Mouse (Mus musculus) lung, embryonic 14.5 days (tissue): ENCODE measurements around the gene Odc1. TPM values are rescaled to one million over a fixed set of nuclear protein-coding genes. Genes with fewer than 3 reads are reported as not detected.

Experiments
- ATAC-seq: fragments of 200-750 bp; cut with Nextera tagmentation; 2 replicates; pipeline ENCODE4 v1.8.0; 2017; ENCODE audit warnings: mild to moderate bottlenecking, moderate TSS enrichment, moderate library complexity; ENCODE audit not compliant: insufficient read depth
- DNase-seq: peaks from one replicate; pipeline ENCODE4 v3.0.0-alpha.2; 2015
- H3K27ac ChIP-seq: fragments of 300-500 bp; sonication (generic); 2 replicates; pipeline ENCODE4 v1.5.1; 2014; ENCODE audit warnings: low read depth, mild to moderate bottlenecking, moderate library complexity
- H3K27me3 ChIP-seq: fragments of 300-500 bp; sonication (generic); 2 replicates; pipeline ENCODE4 v1.6.1; 2014; ENCODE audit warnings: low read length, control low read depth; ENCODE audit not compliant: insufficient read depth
- H3K36me3 ChIP-seq: fragments of 300-500 bp; sonication (generic); 2 replicates; pipeline ENCODE4 v1.6.1; 2014; ENCODE audit warnings: control low read depth; ENCODE audit not compliant: insufficient read depth
- H3K4me1 ChIP-seq: fragments of 300-500 bp; sonication (generic); 2 replicates; pipeline ENCODE4 v1.6.1; 2014; ENCODE audit warnings: antibody characterized with exemption, control low read depth; ENCODE audit not compliant: insufficient read depth
- H3K4me2 ChIP-seq: fragments of 300-500 bp; sonication (generic); 2 replicates; pipeline ENCODE4 v1.6.1; 2014; ENCODE audit warnings: mild to moderate bottlenecking
- H3K4me3 ChIP-seq: fragments of 300-500 bp; sonication (generic); 2 replicates; pipeline ENCODE4 v1.5.1; 2014; ENCODE audit warnings: low read depth, low read length
- H3K9ac ChIP-seq: fragments of 300-500 bp; sonication (generic); 2 replicates; pipeline ENCODE4 v1.6.1; 2014
- H3K9me3 ChIP-seq: fragments of 300-500 bp; sonication (generic); 2 replicates; pipeline ENCODE4 v1.6.1; 2016; ENCODE audit warnings: low read depth, low read length, control low read depth
- CTCF ChIP-seq: IDR thresholded peaks from 2 replicates; pipeline ENCODE4 v1.5.1; 2016; ENCODE audit warnings: antibody characterized with exemption, low read depth
- WGBS: fragments of 180-500 bp; shearing (Covaris S2); extraction: QIAGEN DNeasy Blood & Tissue Kit; methylation state at CpG from one replicate; pipeline ENCODE4 v1.1.7; 2014; 5-methylcytosine and 5-hydroxymethylcytosine counted together
- polyA plus RNA-seq: library from polyadenylated mRNA; unstranded; fragments of >200 nt; fragmentation: Nextera tagmentation; extraction: Ambion mirVana; gene quantifications from 2 replicates; pipeline ENCODE4 v1.2.1, GENCODE M21; 2014

The Odc1 gene
- polyA plus RNA-seq, 1 experiment from 2014 or later = 273 TPM

DNA sequence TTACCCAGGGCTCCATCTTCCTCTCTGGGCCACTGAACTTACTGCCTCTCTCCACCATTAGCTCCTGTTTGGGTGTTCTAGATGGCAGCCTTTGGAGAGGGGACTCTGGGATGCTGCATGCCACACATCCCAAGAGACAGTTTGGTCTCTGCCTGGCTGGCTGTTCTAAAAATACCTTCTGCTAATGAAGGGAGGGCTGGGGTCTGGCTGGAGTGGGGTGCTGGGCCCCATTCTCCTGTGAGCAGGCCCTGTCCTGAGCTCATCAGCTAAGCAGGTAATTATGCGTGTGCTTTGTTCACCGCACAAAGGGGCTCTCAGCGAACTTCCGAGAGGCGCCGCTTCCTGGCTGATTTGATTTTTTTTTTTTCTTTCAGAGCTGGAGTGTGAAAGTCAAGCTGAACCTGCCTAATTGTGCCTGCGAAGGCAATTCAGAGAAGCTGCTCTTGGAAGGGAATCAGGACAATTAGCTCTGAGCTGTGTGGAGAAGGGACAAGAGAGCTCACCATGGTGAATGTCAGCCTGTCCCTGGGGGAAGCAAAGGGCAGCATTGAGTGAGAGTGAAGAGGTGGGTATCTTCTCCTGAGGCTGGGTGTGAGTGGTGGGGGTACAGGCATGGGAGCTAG is 12.9 kb downstream of the Odc1 start:
- no peak for DNase-seq
- Histone ChIP-seq H3K4me1 (no peaks in the 10 kb centered on the region), H3K9me3 (no peaks in the 10 kb centered on the region), H3K36me3 (0 out of 2 replicates have a peak, but pooled peaks cover 1% of the 10 kb centered on the region), H3K9ac (no peak overlapping the region), H3K27ac (no peak overlapping the region), H3K4me2 (no peak overlapping the region), H3K27me3 (no peaks in the 10 kb centered on the region), H3K4me3 (no peak overlapping the region)
- WGBS = 32% methylated on average over 7 of the region's 7 CpGs
- TF ChIP-seq CTCF = no peak
- ATAC-seq = no peak

DNA sequence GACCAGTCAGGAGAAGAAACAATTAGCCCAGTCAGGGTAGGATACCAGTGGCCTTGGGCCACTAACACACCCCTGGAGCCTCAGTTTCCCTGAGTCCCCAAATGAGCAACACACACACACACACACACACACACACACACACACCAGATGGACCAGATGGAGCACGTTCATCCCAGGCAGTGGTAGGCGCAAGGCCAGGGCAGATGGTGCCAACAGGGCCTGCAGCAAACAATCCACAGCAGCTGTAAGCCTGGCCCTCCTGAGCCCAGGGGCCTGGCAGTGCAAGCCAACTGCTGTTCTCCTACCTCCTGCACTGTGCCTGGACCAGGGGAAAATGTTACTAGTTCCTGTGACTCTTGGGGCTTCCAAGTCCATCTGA is 13.4 kb downstream of the Odc1 start:
- Histone ChIP-seq H3K27ac (no peak overlapping the region), H3K27me3 (no peaks in the 10 kb centered on the region), H3K9ac (no peak overlapping the region), H3K9me3 (no peaks in the 10 kb centered on the region), H3K4me2 (no peak overlapping the region), H3K4me1 (no peaks in the 10 kb centered on the region), H3K36me3 (no peaks in the 10 kb centered on the region), H3K4me3 (no peak overlapping the region)
- WGBS = 69% methylated on average over 2 of the region's 2 CpGs
- no peak for TF ChIP-seq CTCF
- DNase-seq (no peak), ATAC-seq (no peak)

DNA sequence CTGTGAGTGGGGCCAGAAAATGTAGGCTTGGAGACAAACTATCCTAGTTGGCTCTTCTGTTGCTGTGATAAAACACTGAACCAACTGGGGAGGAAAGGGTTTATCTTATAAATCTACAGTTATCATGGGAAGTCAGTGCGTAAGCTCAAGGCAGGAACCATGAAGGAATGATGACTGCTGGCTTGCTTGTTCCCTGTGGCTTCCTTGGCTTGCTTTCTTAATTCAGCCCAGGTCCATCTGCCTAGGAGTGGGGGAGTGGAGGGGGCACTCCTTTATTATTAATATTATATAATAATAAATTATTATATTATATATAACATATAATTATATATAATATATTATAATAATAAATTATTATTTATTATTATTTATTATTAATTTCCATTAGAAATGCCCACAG is 17.8 kb downstream of the Odc1 start:
- ATAC-seq = no peak

DNA sequence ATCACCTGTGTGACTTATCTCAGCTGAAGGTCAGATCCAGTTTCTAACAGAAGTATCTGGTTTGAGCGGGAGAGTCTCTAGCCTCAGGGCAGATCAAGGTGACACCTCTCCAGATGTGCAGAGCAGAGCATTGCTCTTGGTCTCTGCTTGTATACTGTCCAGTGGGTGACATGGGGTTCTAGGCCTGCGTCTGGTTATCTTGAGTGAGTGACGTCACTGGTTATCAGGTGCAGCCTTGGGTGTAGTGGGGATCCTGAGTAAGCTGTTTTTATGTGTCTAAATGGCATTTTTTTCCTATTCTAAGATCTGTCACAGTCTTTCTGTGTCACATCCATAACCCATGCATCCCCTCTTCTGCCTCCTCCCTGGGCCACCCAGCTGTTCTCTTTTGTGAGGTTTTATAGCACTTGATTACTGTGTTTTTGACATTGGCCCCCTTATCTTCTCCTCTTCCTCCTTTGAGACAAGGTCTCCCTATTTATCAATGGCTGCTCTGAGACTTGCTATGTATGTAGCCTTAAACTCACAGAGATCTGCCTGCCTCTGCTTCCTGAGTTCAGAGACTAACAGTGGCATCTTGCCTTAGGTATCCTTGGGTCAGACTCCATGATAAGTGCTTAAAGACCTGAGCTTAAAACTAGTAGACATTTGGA is 20.9 kb downstream of the Odc1 start:
- H3K4me3 ChIP-seq = no peak overlapping the region
- no peak overlapping the region for H3K9ac ChIP-seq
- no peaks in the 10 kb centered on the region for H3K9me3 ChIP-seq
- no peak for TF ChIP-seq CTCF
- ATAC-seq = no peak
- DNase-seq = no peak
- no peaks in the 10 kb centered on the region for H3K36me3 ChIP-seq
- H3K27ac ChIP-seq = no peak overlapping the region
- H3K4me1 ChIP-seq = no peaks in the 10 kb centered on the region
- no peaks in the 10 kb centered on the region for H3K27me3 ChIP-seq
- H3K4me2 ChIP-seq = no peak overlapping the region
- WGBS = 80% methylated on average over 3 of the region's 3 CpGs

More for the DNA sequence above, 17.8 kb downstream of the Odc1 start:
- TF ChIP-seq CTCF = no peak
- Histone ChIP-seq H3K9ac (no peak overlapping the region), H3K27me3 (no peaks in the 10 kb centered on the region), H3K9me3 (no peaks in the 10 kb centered on the region), H3K4me3 (no peak overlapping the region), H3K36me3 (no peaks in the 10 kb centered on the region), H3K4me2 (no peak overlapping the region), H3K27ac (no peak overlapping the region), H3K4me1 (no peaks in the 10 kb centered on the region)
- DNase-seq = no peak
- WGBS = 74% methylated on average over 1 of the region's 1 CpGs

DNA sequence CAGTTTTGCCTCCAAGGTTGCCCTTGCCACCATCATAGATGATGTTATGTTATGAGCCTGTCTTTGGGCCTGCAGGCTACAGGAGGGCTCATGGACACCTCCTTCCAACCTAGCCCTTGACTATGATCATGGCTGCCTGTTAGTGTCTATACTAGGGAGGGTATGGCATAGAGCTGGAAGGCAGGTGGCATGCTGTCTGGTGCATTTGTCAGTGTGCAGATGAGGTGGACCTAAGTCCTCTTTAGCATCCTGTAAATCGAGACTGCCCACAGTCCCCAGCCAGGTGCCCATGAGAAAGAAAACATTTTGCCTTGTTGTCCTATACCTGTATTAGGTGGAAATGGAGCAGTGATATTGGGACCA is 21.4 kb downstream of the Odc1 start:
- Histone ChIP-seq H3K27me3 (no peaks in the 10 kb centered on the region), H3K36me3 (no peaks in the 10 kb centered on the region), H3K4me3 (no peak overlapping the region), H3K4me2 (no peak overlapping the region), H3K9ac (no peak overlapping the region), H3K4me1 (no peaks in the 10 kb centered on the region), H3K27ac (no peak overlapping the region), H3K9me3 (no peaks in the 10 kb centered on the region)
- WGBS = 100% methylated on average over 1 of the region's 1 CpGs
- TF ChIP-seq CTCF = no peak
- ATAC-seq = no peak
- DNase-seq = no peak

DNA sequence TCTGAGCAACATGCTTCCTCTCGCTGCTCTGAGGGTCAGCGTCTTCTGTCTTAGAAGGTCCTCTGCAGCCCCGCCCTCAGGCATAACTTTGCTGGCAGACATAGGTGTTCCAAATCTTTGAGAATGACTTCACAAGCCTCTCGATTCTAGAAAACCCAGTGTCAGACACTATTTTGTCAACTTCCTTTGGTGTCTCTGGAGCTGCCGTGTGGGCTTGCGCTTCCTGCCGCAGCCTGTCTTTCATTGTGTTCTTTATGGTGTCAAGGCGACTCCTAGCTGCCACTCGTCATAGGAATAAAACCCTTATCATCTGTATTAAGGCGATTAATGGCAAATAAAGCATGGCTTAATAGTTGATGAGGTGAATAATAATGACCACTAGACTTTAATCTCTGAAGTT is 24.0 kb downstream of the Odc1 start:
- no peaks in the 10 kb centered on the region for H3K27me3 ChIP-seq
- DNase-seq (no peak), ATAC-seq (no peak)
- H3K4me2 ChIP-seq = no peak overlapping the region
- no peak overlapping the region for H3K4me3 ChIP-seq
- H3K36me3 ChIP-seq = no peaks in the 10 kb centered on the region
- WGBS = 79% methylated on average over 10 of the region's 10 CpGs
- no peak overlapping the region for H3K9ac ChIP-seq
- no peak overlapping the region for H3K27ac ChIP-seq
- H3K9me3 ChIP-seq = no peaks in the 10 kb centered on the region
- no peaks in the 10 kb centered on the region for H3K4me1 ChIP-seq
- no peak for TF ChIP-seq CTCF

DNA sequence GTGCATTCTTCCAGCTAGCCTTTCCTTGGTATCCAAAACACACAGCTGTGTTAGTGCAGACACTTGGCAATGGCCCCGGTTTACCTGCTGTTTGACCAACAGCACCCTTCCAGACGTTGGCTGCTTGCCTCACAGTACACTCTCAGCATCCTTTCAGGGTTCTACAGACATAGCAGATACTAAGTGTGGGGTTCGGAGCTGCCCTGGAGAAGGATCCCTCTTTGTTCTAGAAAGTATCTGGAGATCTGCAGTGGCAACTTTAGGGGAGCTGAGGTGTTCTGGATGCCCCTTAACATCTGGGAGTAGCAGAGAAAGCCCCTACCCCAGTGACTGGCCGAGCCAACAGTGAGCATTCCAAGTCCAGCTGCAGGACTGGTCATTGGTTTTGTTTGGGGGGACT is 30.0 kb downstream of the Odc1 start:
- H3K27ac ChIP-seq = no peak overlapping the region
- no peak for TF ChIP-seq CTCF
- ATAC-seq = no peak
- no peaks in the 10 kb centered on the region for H3K9me3 ChIP-seq
- H3K27me3 ChIP-seq = no peaks in the 10 kb centered on the region
- no peaks in the 10 kb centered on the region for H3K4me1 ChIP-seq
- H3K4me2 ChIP-seq = no peak overlapping the region
- H3K4me3 ChIP-seq = no peak overlapping the region
- no peak overlapping the region for H3K9ac ChIP-seq
- no peaks in the 10 kb centered on the region for H3K36me3 ChIP-seq
- WGBS = 66% methylated on average over 4 of the region's 4 CpGs
- DNase-seq = no peak
